Mouse (Mus musculus): Measurements from ENCODE around the gene Miga1.
"Not testable (repeated sequence)": the region's sequence is repeated elsewhere in the genome, so short reads cannot be mapped to it uniquely, and the experiment has no call there.

Miga1 gene

GRCm38 (mm10) chr3:152332104-152332503 is 8.1 kb downstream of the Miga1 start:
- no peak for DNase-seq (ENCODE audit: inconsistent age in 2 of 2, low spot score in 1 of 2)

GRCm38 (mm10) chr3:152321765-152322547 is 18.3 kb downstream of the Miga1 start:
- DNase-seq (ENCODE audit: inconsistent age in 2 of 2, low spot score in 1 of 2) = no peak

- peak in 1 of 2 experiments; percentile 44 for DNase-seq (ENCODE audit: inconsistent age in 2 of 2, low spot score in 1 of 2)
These were observed 19.1 kb downstream of the Miga1 start for GRCm38 (mm10) chr3:152320972-152321645.

GRCm38 (mm10) chr3:152316447-152317173 is 23.6 kb downstream of the Miga1 start:
- not testable (repeated sequence) for DNase-seq (ENCODE audit: inconsistent age in 2 of 2, low spot score in 1 of 2)

- DNase-seq (ENCODE audit: inconsistent age in 2 of 2, low spot score in 1 of 2) = peak; percentile 86 to 93
These were observed 24.6 kb downstream of the Miga1 start for GRCm38 (mm10) chr3:152315613-152316012.

GRCm38 (mm10) chr3:152314666-152315065 is 25.5 kb downstream of the Miga1 start:
- DNase-seq (ENCODE audit: inconsistent age in 2 of 2, low spot score in 1 of 2) = not testable (repeated sequence)

- no peak for DNase-seq (ENCODE audit: inconsistent age in 2 of 2, low spot score in 1 of 2)
These were observed 31.0 kb downstream of the Miga1 start for GRCm38 (mm10) chr3:152309250-152309645.

GRCm38 (mm10) chr3:152308485-152309249 is 31.5 kb downstream of the Miga1 start:
- peak; percentile 10 to 62 for DNase-seq (ENCODE audit: inconsistent age in 2 of 2, low spot score in 1 of 2)

- DNase-seq (ENCODE audit: inconsistent age in 2 of 2, low spot score in 1 of 2) = no peak
These were observed 34.2 kb downstream of the Miga1 start for GRCm38 (mm10) chr3:152305971-152306370.

- no peak for DNase-seq (ENCODE audit: inconsistent age in 2 of 2, low spot score in 1 of 2)
These were observed 35.1 kb downstream of the Miga1 start for GRCm38 (mm10) chr3:152305080-152305479.

- peak; percentile 9 to 35 for DNase-seq (ENCODE audit: inconsistent age in 2 of 2, low spot score in 1 of 2)
These were observed 36.0 kb downstream of the Miga1 start for GRCm38 (mm10) chr3:152304093-152304815.

- DNase-seq (ENCODE audit: inconsistent age in 2 of 2, low spot score in 1 of 2) = no peak
These were observed 37.2 kb downstream of the Miga1 start for GRCm38 (mm10) chr3:152302991-152303390.

GRCm38 (mm10) chr3:152300376-152301337 is 39.5 kb downstream of the Miga1 start:
- DNase-seq (ENCODE audit: inconsistent age in 2 of 2, low spot score in 1 of 2) = no peak

GRCm38 (mm10) chr3:152295896-152296295 is 44.3 kb downstream of the Miga1 start:
- DNase-seq (ENCODE audit: inconsistent age in 2 of 2, low spot score in 1 of 2) = no peak

- DNase-seq (ENCODE audit: inconsistent age in 2 of 2, low spot score in 1 of 2) = no peak
These were observed 45.8 kb downstream of the Miga1 start for GRCm38 (mm10) chr3:152294400-152294799.

GRCm38 (mm10) chr3:152293530-152294181 is 46.6 kb downstream of the Miga1 start:
- no peak for DNase-seq (ENCODE audit: inconsistent age in 2 of 2, low spot score in 1 of 2)

GRCm38 (mm10) chr3:152291895-152292294 is 48.3 kb downstream of the Miga1 start:
- DNase-seq (ENCODE audit: inconsistent age in 2 of 2, low spot score in 1 of 2) = no peak

- DNase-seq (ENCODE audit: inconsistent age in 2 of 2, low spot score in 1 of 2) = no peak
These were observed 49.9 kb downstream of the Miga1 start for GRCm38 (mm10) chr3:152290175-152290798.
